Mouse (Mus musculus) heart, embryonic 12.5 days (tissue): ENCODE data around the gene Cenpi. TPM values are rescaled to one million over a fixed set of nuclear protein-coding genes. Genes with fewer than 3 reads are reported as not detected.

Experiments
- ATAC-seq: fragments of 200-750 bp; cut with Nextera tagmentation; 2 replicates; pipeline ENCODE4 v1.8.0; 2017; ENCODE audit warnings: moderate TSS enrichment, moderate library complexity; ENCODE audit not compliant: insufficient number of reproducible peaks, low FRiP score
- H3K27ac ChIP-seq: fragments of 300-500 bp; sonication (generic); 2 replicates; pipeline ENCODE4 v1.5.1; 2016; ENCODE audit warnings: mild to moderate bottlenecking, moderate library complexity; ENCODE audit not compliant: poor library complexity, severe bottlenecking
- H3K27me3 ChIP-seq: fragments of 300-500 bp; sonication (generic); replicated peaks from 2 replicates; pipeline ENCODE4 v1.6.1; 2016; ENCODE audit warnings: mild to moderate bottlenecking, moderate library complexity
- H3K36me3 ChIP-seq: fragments of 300-500 bp; sonication (generic); 2 replicates; pipeline ENCODE4 v1.6.1; 2016; ENCODE audit warnings: mild to moderate bottlenecking, moderate library complexity
- H3K4me1 ChIP-seq: fragments of 300-500 bp; sonication (generic); replicated peaks from 2 replicates; pipeline ENCODE4 v1.6.1; 2016; ENCODE audit warnings: mild to moderate bottlenecking
- H3K4me2 ChIP-seq: fragments of 300-500 bp; sonication (generic); 2 replicates; pipeline ENCODE4 v1.6.1; 2016; ENCODE audit warnings: mild to moderate bottlenecking, moderate library complexity
- H3K4me3 ChIP-seq: fragments of 300-500 bp; sonication (generic); 2 replicates; pipeline ENCODE4 v1.5.1; 2016; ENCODE audit warnings: mild to moderate bottlenecking
- H3K9ac ChIP-seq: fragments of 300-500 bp; sonication (generic); 2 replicates; pipeline ENCODE4 v1.6.1; 2016; ENCODE audit warnings: mild to moderate bottlenecking, moderate library complexity
- H3K9me3 ChIP-seq: fragments of 300-500 bp; sonication (generic); replicated peaks from 2 replicates; pipeline ENCODE4 v1.6.1; 2016; ENCODE audit warnings: mild to moderate bottlenecking, moderate library complexity
- WGBS: fragments of 180-500 bp; shearing (Covaris S2); methylation state at CpG from one replicate; pipeline ENCODE4 v1.1.7; 2016; 5-methylcytosine and 5-hydroxymethylcytosine counted together
- polyA plus RNA-seq: library from polyadenylated mRNA; unstranded; fragments of >200 nt; fragmentation: Nextera tagmentation; extraction: Ambion mirVana; gene quantifications from 2 replicates; pipeline ENCODE4 v1.2.1, GENCODE M21; 2016

Gene Cenpi
- 23.2 and 28.6 TPM in 2 replicates for polyA plus RNA-seq

DNA sequence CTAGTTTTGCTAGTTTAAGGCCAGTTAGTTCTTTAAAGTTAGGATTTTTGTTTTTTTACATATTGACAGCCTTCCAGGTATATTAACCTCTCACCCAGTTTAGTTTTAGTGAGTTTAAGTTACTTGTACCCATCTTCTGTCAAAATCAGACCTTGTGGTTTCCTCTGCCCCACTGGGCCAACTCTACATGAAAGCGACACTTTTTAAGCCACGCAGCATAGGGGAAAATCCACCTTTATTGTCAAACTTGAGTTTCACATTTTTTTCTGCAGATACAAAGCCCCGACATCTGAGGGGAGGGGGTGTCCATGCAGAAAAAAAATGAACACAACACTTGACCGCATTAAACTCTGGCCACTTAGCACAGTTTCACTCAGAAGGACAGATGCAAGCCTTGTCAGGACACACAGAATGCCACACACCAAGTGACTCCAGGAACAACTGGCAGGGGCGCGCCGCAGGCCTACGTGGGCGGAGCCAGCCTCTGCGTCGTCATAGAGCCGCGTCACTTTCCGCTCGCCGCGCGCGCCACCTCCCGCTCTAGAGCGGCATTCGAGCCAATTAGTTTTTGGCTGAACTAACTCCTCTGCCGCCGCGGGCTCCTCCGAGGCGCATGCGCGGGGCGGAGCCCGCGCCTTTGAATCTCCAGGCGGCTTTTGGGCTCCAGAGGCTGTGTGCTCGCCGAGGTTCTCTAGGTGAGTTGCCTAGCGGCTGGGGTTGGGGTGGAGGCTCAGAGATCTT is at the start of gene Cenpi:
Gene Cenpi (plus strand): TSS at position 551 of the 741 bp plus-strand sequence.
- WGBS: 18% methylated on average over 36 of the region's 36 CpGs

DNA sequence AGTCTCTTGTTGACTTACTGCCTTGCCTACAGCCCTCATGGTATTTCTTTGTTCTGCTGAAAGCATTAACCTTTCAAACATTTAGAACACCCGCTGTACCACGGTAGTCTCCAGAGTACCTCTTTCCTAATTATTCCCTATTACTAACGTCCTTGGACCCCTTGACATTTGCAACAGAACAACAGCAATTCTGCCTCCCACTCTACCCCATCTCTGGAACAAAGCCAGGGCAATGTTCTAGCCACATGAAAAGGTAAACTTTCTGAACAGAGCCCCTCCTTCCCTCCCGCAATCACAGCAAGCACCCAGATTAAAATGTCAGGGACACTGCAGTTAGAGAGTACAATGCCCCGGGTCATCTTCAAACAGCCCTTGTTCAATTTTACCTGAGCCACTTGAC is 46.7 kb upstream of the Cenpi start:
- Histone ChIP-seq H3K4me2 (no peak overlapping the region), H3K27me3 (no peaks in the 10 kb centered on the region), H3K4me1 (no peaks in the 10 kb centered on the region), H3K36me3 (peaks cover 44% of the 10 kb centered on the region), H3K9ac (no peak overlapping the region), H3K4me3 (no peak overlapping the region), H3K9me3 (no peaks in the 10 kb centered on the region), H3K27ac (no peak overlapping the region)
- no peak for ATAC-seq
- WGBS: 72% methylated on average over 5 of the region's 5 CpGs

More for the DNA sequence above, at the start of gene Cenpi:
- peak within 1 kb of the TSS; percentile 65 for H3K4me2 ChIP-seq
- no peaks in the 10 kb centered on the region for H3K9me3 ChIP-seq
- H3K27me3 ChIP-seq: no peaks in the 10 kb centered on the region
- H3K4me1 ChIP-seq: 0 out of 2 replicates have a peak, but pooled peaks cover 3% of the 10 kb centered on the region
- H3K9ac ChIP-seq: peak within 1 kb of the TSS; percentile 56
- 0 out of 2 replicates have a peak within 1 kb of the TSS, but pooled peaks have one; percentile 47 for H3K27ac ChIP-seq
- H3K4me3 ChIP-seq: peak within 1 kb of the TSS; percentile 55
- peak; percentile 96 for ATAC-seq
- H3K36me3 ChIP-seq: 0 out of 2 replicates have a peak, but pooled peaks cover 1% of the 10 kb centered on the region

DNA sequence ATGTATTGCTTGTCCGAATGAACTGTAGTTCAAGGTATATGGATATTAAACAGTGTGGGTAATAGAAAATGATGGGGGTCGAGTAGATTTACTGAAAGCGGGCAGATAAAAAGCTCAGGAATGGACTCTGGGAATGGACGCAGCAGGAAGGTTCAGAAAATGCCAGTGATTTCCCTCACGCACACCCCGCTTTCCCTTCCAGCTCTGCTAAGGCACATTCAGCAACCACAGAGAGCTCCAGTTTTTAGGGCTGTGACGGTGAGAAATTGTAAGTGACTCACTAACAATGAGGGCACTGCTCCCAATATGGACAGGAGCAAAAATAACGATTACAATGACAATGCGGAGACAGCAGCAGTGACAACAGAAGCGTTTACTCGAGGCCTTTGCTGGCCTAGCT is 45.8 kb upstream of the Cenpi start:
- no peak for ATAC-seq
- H3K27me3 ChIP-seq: no peaks in the 10 kb centered on the region
- no peaks in the 10 kb centered on the region for H3K9me3 ChIP-seq

DNA sequence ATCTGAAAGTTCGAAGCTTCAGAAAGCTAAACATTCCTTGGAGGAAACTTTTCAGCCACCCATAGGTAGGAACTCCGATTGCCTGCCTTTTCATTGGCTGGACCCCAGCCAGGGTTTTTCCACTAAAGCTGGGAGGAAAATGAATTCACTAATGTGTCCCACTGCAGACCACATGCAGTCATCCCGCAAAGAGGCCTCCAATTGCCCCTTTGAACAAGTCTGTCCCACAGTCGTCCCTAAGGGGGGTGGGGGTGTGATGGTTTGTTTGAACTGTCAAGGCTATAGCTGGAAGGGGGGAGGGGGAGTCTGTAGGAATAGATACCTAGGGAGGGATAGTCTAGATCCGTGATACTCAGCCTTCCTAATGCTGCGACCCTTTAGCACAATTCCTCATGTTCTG is 32.2 kb upstream of the Cenpi start:
- peak overlapping the region; percentile 93 for H3K27ac ChIP-seq
- peak; percentile 52; the same call in 1 of the 2 replicates for ATAC-seq

More for the DNA sequence above, 45.8 kb upstream of the Cenpi start:
- WGBS: 82% methylated on average over 11 of the region's 11 CpGs
- Histone ChIP-seq H3K4me2 (no peak overlapping the region), H3K36me3 (peaks cover 44% of the 10 kb centered on the region), H3K27ac (no peak overlapping the region), H3K4me1 (no peaks in the 10 kb centered on the region), H3K9ac (no peak overlapping the region), H3K4me3 (no peak overlapping the region)

DNA sequence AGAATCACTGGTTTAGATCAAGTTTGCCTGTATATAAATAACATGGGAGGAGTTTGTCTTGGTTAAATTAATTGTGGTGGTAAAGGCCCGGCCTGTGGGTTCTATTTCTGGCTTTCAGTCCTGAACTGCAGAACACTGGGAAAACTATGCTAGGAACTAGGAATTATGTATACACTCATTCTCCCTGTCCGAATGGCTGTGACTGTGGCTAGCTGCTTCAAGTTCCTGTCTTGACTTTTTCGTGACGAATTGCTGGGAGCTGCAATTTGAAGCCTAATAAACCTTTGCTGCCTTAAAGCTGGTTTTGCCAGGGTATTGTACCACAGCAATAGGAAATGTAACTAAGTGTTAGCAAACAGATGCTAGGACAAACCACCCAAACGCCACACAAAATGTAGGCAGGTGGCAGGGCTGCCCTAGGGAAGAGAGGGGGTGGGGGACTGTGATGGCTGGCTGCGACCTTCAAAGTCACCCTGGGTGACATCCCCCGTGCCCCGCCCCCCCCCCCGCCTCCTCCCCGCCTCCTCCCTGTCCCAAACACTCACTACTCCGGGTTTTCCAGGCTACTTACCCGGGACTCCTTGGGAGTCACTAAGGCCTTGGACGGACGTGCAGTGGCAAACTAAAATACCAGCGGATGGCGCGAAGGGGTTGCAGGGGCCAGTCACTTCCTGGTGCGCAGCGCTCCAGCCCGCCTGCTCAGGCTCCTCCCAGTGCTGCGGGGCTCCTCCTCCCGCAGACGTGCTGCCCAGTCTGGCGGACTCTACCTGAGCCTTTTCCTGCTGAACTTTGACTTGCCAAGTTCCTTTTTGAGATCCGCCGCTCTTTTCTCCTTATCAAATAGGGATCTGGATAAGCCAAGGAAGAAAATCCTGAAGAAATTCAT is 31.4 kb upstream of the Cenpi start, which contains the start of gene Trmt2b:
Gene Trmt2b (minus strand): TSS at position 710 of the 886 bp plus-strand sequence.
- H3K4me2 ChIP-seq: peak within 1 kb of the TSS; percentile 63
- H3K9ac ChIP-seq: peak within 1 kb of the TSS; percentile 65
- H3K36me3 ChIP-seq: no peaks in the 10 kb centered on the region
- H3K27me3 ChIP-seq: no peaks in the 10 kb centered on the region
- H3K4me1 ChIP-seq: no peaks in the 10 kb centered on the region
- 11% methylated on average over 26 of the region's 26 CpGs for WGBS
- peak within 1 kb of the TSS; percentile 53 for H3K4me3 ChIP-seq
- no peaks in the 10 kb centered on the region for H3K9me3 ChIP-seq
- H3K27ac ChIP-seq: peak within 1 kb of the TSS; percentile 93
- peak; percentile 93 for ATAC-seq

More for the DNA sequence above, 32.2 kb upstream of the Cenpi start:
- Histone ChIP-seq H3K9ac (no peak overlapping the region; the same call in 1 of the 2 replicates), H3K36me3 (no peaks in the 10 kb centered on the region), H3K9me3 (no peaks in the 10 kb centered on the region), H3K4me2 (peak overlapping the region; percentile 63), H3K4me1 (no peaks in the 10 kb centered on the region), H3K27me3 (no peaks in the 10 kb centered on the region), H3K4me3 (peak overlapping the region; percentile 53)
- WGBS: 24% methylated on average over 6 of the region's 6 CpGs

DNA sequence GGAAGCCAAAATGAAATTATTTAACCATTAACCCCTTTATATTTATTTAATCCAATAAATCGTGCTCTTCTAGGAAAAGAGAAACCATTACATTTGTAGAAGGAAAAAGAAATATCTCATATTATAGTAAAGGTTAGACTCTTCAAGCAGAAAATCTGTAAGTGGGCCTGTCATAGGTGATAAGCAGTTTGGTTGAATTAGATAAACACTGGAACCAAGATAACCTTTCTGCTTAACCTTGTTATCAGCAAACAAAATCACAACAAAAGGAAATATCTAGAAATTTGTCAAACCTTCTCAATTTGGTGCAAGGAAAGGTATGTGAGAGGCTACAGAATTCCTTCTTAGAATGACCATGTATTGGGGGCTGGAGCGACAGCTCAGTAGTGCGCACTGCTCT is 27.4 kb upstream of the Cenpi start:
- no peak overlapping the region for H3K27ac ChIP-seq
- no peak overlapping the region for H3K9ac ChIP-seq
- no peak for ATAC-seq
- H3K4me2 ChIP-seq: no peak overlapping the region
- no peaks in the 10 kb centered on the region for H3K36me3 ChIP-seq
- no peaks in the 10 kb centered on the region for H3K9me3 ChIP-seq
- H3K4me3 ChIP-seq: no peak overlapping the region
- no peaks in the 10 kb centered on the region for H3K4me1 ChIP-seq
- H3K27me3 ChIP-seq: no peaks in the 10 kb centered on the region
- WGBS: 81% methylated on average over 3 of the region's 3 CpGs

DNA sequence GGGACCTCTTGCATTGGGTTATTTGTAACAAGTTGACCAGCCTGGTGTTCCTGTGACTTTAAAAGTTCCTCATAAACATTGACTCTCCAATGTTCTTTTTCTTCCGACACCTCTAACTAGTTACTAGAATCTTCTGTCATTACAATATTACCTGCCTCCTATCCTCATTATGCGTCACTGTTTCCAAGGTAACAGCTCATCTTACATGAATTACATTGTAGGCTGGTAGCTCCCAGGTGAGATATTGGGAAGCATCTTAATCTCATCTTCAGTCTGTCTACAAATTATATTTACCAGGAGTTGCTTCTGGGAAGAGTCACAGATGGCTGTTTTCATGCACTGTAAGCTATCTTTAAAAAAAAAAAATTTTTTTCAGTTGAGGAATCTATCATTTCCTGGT is 22.8 kb upstream of the Cenpi start:
- no peak for ATAC-seq
- Histone ChIP-seq H3K4me2 (no peak overlapping the region), H3K9ac (no peak overlapping the region), H3K4me3 (no peak overlapping the region), H3K4me1 (no peaks in the 10 kb centered on the region), H3K27me3 (no peaks in the 10 kb centered on the region), H3K27ac (no peak overlapping the region), H3K9me3 (no peaks in the 10 kb centered on the region), H3K36me3 (no peaks in the 10 kb centered on the region)
- 81% methylated on average over 2 of the region's 2 CpGs for WGBS

DNA sequence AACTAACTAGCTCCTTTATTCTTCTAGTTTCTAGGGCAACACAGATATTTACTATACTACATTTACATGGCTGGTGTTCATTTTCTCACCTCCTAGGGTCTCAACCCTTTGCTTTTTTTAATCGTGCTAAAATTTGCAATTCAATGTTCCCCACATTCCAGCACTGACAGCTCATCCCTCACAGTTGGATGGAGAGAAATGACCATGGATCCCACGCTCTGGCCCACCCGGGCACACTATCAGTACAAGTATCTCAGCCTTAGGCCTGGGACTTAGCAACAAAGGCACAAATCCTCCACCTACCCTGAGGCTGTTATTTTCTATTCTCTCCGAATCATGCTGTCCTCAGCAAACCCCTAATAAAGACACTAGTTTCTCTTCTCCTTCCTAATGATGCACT is 22.1 kb upstream of the Cenpi start:
- no peaks in the 10 kb centered on the region for H3K27me3 ChIP-seq
- ATAC-seq: no peak
- 60% methylated on average over 4 of the region's 4 CpGs for WGBS
- no peak overlapping the region for H3K9ac ChIP-seq
- H3K4me2 ChIP-seq: no peak overlapping the region
- H3K27ac ChIP-seq: no peak overlapping the region
- no peaks in the 10 kb centered on the region for H3K4me1 ChIP-seq
- no peaks in the 10 kb centered on the region for H3K9me3 ChIP-seq
- no peak overlapping the region for H3K4me3 ChIP-seq
- H3K36me3 ChIP-seq: no peaks in the 10 kb centered on the region

DNA sequence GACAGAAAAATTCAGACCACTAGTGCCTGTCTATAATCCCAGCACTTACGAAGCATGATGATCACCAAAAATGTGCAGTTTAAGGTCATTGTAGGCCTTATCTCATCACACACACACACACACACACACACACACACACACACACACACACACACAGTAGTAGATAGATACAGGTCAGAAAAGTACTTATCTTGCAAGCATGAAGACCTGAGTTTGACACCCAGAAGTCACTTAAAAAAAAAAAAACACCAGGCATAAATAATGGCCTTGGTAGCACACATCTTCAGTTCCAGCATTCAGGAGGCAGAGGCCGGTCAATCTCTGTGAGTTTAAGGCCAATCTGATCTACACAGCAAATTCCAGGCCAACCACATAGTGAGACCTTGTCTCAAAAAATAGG is 20.6 kb upstream of the Cenpi start:
- H3K36me3 ChIP-seq: no peaks in the 10 kb centered on the region
- WGBS: 92% methylated on average over 2 of the region's 2 CpGs
- H3K4me1 ChIP-seq: no peaks in the 10 kb centered on the region
- no peak overlapping the region for H3K4me2 ChIP-seq
- no peak overlapping the region for H3K9ac ChIP-seq
- no peaks in the 10 kb centered on the region for H3K9me3 ChIP-seq
- ATAC-seq: no peak
- H3K27ac ChIP-seq: no peak overlapping the region
- H3K4me3 ChIP-seq: no peak overlapping the region
- H3K27me3 ChIP-seq: peaks cover 6% of the 10 kb centered on the region; the same call in 1 of the 2 replicates

DNA sequence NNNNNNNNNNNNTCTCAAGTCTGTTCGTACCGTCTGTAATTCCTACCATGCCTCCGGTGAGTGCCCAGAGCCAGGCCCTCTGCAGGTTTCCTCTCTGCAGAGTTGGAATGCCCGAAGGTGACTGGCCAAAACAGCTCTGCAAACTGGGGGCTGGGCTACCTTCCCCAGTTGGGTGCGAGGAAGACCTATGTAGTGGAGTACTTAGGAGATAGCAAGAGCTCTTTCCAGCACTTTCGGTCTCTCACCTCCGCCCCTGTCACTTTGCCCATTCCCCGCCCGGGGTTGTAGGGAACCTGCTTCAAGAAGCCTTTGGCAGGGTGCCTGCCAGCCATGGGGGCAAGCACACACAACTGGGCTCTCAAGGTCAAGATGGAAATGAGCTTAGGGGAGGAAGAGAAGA is 11.6 kb upstream of the Cenpi start:
- WGBS: 18% methylated on average over 9 of the region's 9 CpGs
- Histone ChIP-seq H3K36me3 (no peaks in the 10 kb centered on the region), H3K27ac (no peak overlapping the region), H3K9me3 (no peaks in the 10 kb centered on the region), H3K4me3 (peak overlapping the region; percentile 52), H3K9ac (no peak overlapping the region), H3K4me1 (0 out of 2 replicates have a peak, but pooled peaks cover 3% of the 10 kb centered on the region), H3K4me2 (peak overlapping the region; percentile 84), H3K27me3 (peaks cover 21% of the 10 kb centered on the region)
- no peak for ATAC-seq

DNA sequence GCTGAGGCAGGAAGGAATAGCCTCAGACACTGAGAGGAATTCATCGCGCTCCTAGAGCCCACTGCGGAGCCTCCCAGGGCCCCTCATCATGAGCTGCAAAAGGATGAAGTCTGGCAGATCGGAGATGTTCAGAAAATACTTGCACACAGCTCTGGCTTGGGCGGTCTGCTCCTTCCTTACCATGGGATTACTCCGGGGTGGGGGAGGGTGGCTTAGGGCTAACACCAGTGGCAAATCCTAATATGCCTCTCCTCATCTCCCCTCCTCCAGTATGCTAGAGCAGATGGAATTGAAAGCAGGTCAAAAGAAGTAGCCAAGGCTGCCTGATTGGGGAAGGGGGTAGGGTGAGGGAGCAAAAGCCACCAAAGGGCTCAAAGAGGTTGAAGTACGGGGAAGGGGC is 11.1 kb upstream of the Cenpi start:
- H3K9me3 ChIP-seq: no peaks in the 10 kb centered on the region
- peak overlapping the region; percentile 84 for H3K4me2 ChIP-seq
- no peaks in the 10 kb centered on the region for H3K36me3 ChIP-seq
- H3K27ac ChIP-seq: no peak overlapping the region
- H3K9ac ChIP-seq: no peak overlapping the region
- 0 out of 2 replicates have a peak, but pooled peaks cover 3% of the 10 kb centered on the region for H3K4me1 ChIP-seq
- peak overlapping the region; percentile 52; the same call in 1 of the 2 replicates for H3K4me3 ChIP-seq
- no peak for ATAC-seq
- peaks cover 21% of the 10 kb centered on the region for H3K27me3 ChIP-seq
- WGBS: 26% methylated on average over 7 of the region's 7 CpGs
